Mouse (Mus musculus): ENCODE results near the gene Spta1.
A peak's percentile ranks its signal among the peaks of the same experiment; 100 is the strongest.

Spta1 gene

DNA sequence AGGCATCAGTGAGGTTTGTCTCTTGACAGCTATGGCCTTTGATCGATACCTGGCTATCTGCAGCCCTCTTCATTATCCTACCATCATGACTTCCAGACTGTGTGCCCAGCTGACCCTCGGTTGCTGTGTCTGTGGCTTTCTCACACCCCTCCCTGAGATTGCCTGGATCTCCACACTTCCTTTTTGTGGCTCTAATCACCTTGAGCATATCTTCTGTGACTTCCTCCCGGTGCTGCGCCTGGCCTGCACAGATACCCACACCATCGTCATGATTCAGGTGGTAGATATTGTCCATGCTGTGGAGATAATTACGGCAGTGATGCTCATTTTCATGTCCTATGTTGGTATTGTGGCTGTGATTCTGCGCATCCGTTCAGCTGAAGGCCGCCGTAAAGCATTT, 13.5 kb upstream of the Spta1 start:
- H3K36me3 ChIP-seq (ENCODE audit: insufficient read depth, low read length): no peaks in the 10 kb centered on the region
- H3K4me3 ChIP-seq (replicated peaks; ENCODE audit: low read length): no peak overlapping the region
- no peak for TF ChIP-seq NANOG (IDR thresholded peaks at IDR 0.05; ENCODE audit: borderline replicate concordance, low read length)
- H3K4me1 ChIP-seq (replicated peaks; ENCODE audit: low read depth, low read length): no peaks in the 10 kb centered on the region
- H3K9me3 ChIP-seq (ENCODE audit: low read length): no peaks in the 10 kb centered on the region
- no peaks in the 10 kb centered on the region for H3K27me3 ChIP-seq (ENCODE audit: insufficient read depth, low read length)

DNA sequence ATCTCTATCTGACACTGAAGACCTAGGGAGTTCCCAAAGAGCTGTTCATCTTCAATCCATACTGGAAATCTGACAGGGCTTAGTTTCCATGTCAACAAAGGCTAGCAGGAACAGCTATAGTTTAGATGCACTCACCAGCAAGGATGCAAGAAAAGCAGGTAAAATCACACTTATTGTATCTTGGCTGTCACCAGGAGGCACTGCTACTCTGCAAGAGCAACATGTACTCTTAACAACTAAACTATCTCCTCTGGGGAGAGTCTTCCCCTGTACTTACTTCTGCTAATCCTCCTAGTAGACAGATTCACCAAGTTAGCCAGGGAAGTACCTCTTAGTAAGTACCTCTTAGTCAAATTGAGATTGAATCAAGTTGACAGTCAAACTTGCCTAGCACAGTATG, 3.6 kb upstream of the Spta1 start:
- Histone ChIP-seq H3K36me3 (ENCODE audit: insufficient read depth, low read length) (no peaks in the 10 kb centered on the region), H3K27me3 (ENCODE audit: insufficient read depth, low read length) (no peaks in the 10 kb centered on the region), H3K4me1 (replicated peaks; ENCODE audit: low read depth, low read length) (peaks cover 10% of the 10 kb centered on the region), H3K4me3 (replicated peaks; ENCODE audit: low read length) (no peak overlapping the region), H3K9me3 (ENCODE audit: low read length) (no peaks in the 10 kb centered on the region)
- TF ChIP-seq CTCF (conservative IDR thresholded peaks at IDR 0.05; ENCODE audit: low read length) (peak; percentile 17; the same call in 1 of the 2 replicates), NANOG (IDR thresholded peaks at IDR 0.05; ENCODE audit: borderline replicate concordance, low read length) (no peak), POU5F1 (IDR thresholded peaks at IDR 0.05; ENCODE audit: borderline replicate concordance, low read length) (no peak)

DNA sequence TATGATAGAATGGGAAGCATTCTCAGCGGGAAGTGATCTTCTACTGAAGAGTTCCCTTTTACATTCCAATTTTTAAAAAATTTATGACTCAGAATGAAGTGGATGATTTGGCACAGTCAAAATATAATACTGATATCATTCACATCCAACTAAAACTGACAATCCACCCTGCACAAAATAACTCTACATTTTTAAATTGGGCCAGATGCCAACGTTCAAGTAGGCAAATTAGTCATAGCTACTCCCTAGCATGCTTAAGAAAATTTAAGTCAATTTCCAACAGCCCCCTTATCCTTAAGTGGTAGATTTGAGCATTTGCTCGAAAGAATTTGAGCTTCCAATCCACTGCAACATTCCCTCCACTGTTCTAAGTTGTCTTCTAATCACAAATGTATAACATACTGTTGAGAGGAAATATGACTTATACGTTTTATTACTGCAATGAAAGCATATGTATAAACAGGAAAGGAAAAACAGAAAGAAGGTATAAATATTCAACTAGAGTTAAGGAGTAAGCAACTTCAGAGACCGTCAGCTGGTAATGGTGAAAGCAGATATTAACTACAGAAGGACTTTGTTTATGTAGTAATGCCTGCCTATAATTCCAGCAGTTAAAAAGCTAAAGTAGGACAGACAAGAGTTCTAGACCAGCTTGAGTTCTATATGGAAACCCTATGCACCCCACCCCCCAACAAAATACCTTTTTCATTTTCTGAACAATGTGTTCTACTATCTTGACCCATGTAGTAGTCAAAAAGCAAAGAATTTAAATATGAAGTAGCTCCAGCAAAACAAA, 1.7 kb upstream of the Spta1 start:
- Histone ChIP-seq H3K9me3 (ENCODE audit: low read length) (no peaks in the 10 kb centered on the region), H3K4me1 (replicated peaks; ENCODE audit: low read depth, low read length) (peaks cover 10% of the 10 kb centered on the region), H3K36me3 (ENCODE audit: insufficient read depth, low read length) (no peaks in the 10 kb centered on the region), H3K27me3 (ENCODE audit: insufficient read depth, low read length) (no peaks in the 10 kb centered on the region), H3K4me3 (replicated peaks; ENCODE audit: low read length) (no peak overlapping the region)
- TF ChIP-seq POU5F1 (IDR thresholded peaks at IDR 0.05; ENCODE audit: borderline replicate concordance, low read length): no peak
- TF ChIP-seq CTCF (conservative IDR thresholded peaks at IDR 0.05; ENCODE audit: low read length): no peak
- TF ChIP-seq NANOG (IDR thresholded peaks at IDR 0.05; ENCODE audit: borderline replicate concordance, low read length): no peak

DNA sequence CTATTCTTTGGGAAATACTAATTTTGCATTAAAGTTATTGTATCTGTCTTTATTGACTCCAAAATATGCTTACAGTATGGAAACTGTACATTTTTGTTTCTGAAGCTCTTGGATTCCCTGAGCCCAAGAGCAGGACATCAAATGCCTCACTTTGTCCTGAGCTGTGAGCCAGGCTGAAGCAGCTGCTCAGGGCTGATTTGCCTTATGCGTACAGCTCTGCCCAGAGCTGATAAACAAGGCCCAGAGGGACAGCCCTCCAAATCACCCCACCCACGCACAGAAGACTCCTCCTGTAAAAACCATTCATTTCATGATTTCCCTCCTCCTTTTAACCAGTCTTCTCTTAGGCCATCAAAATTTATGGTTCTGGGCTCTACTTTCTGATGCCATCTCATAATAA, 1.0 kb upstream of the Spta1 start:
- Histone ChIP-seq H3K4me3 (replicated peaks; ENCODE audit: low read length) (no peak overlapping the region), H3K27me3 (ENCODE audit: insufficient read depth, low read length) (no peaks in the 10 kb centered on the region), H3K9me3 (ENCODE audit: low read length) (no peaks in the 10 kb centered on the region), H3K36me3 (ENCODE audit: insufficient read depth, low read length) (no peaks in the 10 kb centered on the region), H3K4me1 (replicated peaks; ENCODE audit: low read depth, low read length) (peaks cover 10% of the 10 kb centered on the region)
- TF ChIP-seq NANOG (IDR thresholded peaks at IDR 0.05; ENCODE audit: borderline replicate concordance, low read length) (no peak), POU5F1 (IDR thresholded peaks at IDR 0.05; ENCODE audit: borderline replicate concordance, low read length) (no peak), CTCF (conservative IDR thresholded peaks at IDR 0.05; ENCODE audit: low read length) (no peak)

DNA sequence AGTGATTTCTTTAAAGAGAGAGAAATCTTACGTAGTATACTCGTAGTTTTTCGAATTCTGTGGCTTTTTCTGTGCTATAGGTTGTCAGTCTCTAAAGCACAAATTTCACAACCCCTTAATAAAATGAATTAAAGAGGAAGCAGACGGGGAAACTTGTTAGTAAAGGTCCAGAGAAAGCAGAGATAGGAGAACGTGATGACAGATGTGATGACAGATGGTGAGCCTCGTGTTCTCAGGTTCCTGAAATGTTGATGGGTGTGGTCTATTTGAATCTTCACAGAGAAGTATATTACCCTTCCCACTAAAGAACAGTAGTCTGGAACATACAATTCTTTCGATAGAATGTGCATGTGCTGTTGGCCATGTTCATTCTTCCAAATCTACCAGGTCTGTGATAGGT, 32.1 kb downstream of the Spta1 start:
- Histone ChIP-seq H3K36me3 (ENCODE audit: insufficient read depth, low read length) (no peaks in the 10 kb centered on the region), H3K4me1 (replicated peaks; ENCODE audit: low read depth, low read length) (no peaks in the 10 kb centered on the region), H3K27me3 (ENCODE audit: insufficient read depth, low read length) (no peaks in the 10 kb centered on the region), H3K4me3 (replicated peaks; ENCODE audit: low read length) (no peak overlapping the region), H3K9me3 (ENCODE audit: low read length) (no peaks in the 10 kb centered on the region)
- TF ChIP-seq NANOG (IDR thresholded peaks at IDR 0.05; ENCODE audit: borderline replicate concordance, low read length): no peak
- TF ChIP-seq CTCF (conservative IDR thresholded peaks at IDR 0.05; ENCODE audit: low read length): no peak
- TF ChIP-seq POU5F1 (IDR thresholded peaks at IDR 0.05; ENCODE audit: borderline replicate concordance, low read length): no peak

DNA sequence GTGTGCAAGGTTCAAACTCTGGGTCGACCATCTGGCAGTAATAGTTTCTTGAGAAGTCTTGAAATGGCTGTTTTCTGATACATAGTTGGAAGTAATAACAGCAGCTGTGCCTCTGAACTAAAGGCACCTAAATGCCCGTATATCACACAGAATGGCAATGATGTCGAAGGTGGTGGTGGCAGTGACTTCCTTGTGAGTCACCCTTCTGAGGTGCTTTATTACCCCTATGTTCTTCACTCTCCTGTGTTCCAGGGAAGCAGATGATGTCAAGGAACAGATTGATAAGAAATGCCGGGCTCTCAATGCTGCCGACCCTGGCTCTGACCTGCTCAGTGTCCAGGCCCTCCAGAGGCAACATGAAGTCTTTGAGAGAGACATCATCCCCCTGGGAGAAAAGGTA, 39.7 kb downstream of the Spta1 start:
- TF ChIP-seq NANOG (IDR thresholded peaks at IDR 0.05; ENCODE audit: borderline replicate concordance, low read length) (no peak), CTCF (conservative IDR thresholded peaks at IDR 0.05; ENCODE audit: low read length) (no peak), POU5F1 (IDR thresholded peaks at IDR 0.05; ENCODE audit: borderline replicate concordance, low read length) (no peak)
- H3K4me3 ChIP-seq (replicated peaks; ENCODE audit: low read length): no peak overlapping the region
- no peaks in the 10 kb centered on the region for H3K9me3 ChIP-seq (ENCODE audit: low read length)
- no peaks in the 10 kb centered on the region for H3K36me3 ChIP-seq (ENCODE audit: insufficient read depth, low read length)
- no peaks in the 10 kb centered on the region for H3K4me1 ChIP-seq (replicated peaks; ENCODE audit: low read depth, low read length)
- no peaks in the 10 kb centered on the region for H3K27me3 ChIP-seq (ENCODE audit: insufficient read depth, low read length)

DNA sequence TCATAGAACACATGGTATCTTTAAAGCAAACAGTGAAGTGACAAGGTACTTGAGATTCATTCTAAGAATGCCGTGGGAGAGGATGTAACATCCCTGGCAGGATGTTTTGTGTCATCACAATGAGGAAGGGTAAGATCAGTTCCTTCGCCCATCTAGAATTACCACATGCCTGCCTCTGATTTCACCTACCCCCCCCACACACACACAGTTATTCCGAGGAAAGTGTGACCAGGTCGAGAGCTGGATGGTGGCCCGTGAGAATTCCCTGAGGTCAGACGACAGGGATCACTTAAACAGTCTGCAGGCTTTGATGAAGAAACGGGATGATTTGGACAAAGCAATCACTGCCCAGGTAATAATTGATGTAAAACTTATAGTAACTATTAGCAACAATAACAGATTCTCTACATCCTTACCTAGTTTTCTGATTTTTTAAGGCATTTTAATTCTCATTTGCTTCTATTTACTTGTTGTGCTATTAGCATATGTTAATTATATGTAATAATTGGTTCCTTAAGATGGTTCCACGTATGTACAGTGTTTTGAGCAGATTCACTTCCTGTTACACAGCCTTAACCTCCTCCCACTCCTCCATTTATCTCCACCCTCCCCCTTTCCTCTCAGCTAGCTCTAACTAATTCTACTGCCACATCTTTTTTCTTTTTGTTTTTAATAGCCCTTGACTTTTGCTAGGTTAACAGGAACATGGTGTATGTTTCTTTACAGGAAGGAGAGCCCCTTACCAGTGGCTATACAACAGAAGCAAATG, 42.9 kb downstream of the Spta1 start:
- no peaks in the 10 kb centered on the region for H3K27me3 ChIP-seq (ENCODE audit: insufficient read depth, low read length)
- TF ChIP-seq CTCF (conservative IDR thresholded peaks at IDR 0.05; ENCODE audit: low read length) (no peak), POU5F1 (IDR thresholded peaks at IDR 0.05; ENCODE audit: borderline replicate concordance, low read length) (no peak), NANOG (IDR thresholded peaks at IDR 0.05; ENCODE audit: borderline replicate concordance, low read length) (no peak)
- H3K9me3 ChIP-seq (ENCODE audit: low read length): no peaks in the 10 kb centered on the region
- no peak overlapping the region for H3K4me3 ChIP-seq (replicated peaks; ENCODE audit: low read length)
- H3K4me1 ChIP-seq (replicated peaks; ENCODE audit: low read depth, low read length): no peaks in the 10 kb centered on the region
- H3K36me3 ChIP-seq (ENCODE audit: insufficient read depth, low read length): no peaks in the 10 kb centered on the region

DNA sequence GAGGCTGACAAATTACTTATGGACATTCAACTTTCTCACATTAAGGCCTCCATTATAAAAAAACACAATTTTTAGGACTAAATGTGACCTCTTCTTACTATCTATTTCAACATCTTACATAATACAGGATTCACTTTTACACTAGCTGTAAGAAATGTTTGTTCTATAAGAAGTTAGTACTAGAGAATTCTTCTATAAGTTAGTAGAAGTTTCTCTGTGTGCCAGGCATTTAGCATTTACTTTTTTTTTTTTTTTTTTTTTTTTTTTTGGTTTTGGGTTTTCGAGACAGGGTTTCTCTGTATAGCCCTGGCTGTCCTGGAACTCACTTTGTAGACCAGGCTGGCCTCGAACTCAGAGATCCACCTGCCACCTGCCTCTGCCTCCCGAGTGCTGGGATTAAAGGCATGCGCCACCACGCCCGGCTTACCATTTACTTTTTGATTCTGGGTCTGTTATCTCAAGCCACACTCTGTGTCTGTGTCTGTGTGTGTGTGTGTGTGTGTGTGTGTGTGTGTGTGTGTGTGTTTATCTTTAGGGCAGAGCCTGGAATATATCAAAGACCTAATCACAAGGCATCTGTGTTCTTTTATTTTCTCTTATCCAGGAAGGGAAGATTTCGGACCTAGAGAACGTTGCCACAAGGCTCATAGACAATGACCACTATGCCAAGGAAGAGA, 44.1 kb downstream of the Spta1 start:
- Histone ChIP-seq H3K9me3 (ENCODE audit: low read length) (no peaks in the 10 kb centered on the region), H3K4me3 (replicated peaks; ENCODE audit: low read length) (no peak overlapping the region), H3K4me1 (replicated peaks; ENCODE audit: low read depth, low read length) (no peaks in the 10 kb centered on the region), H3K27me3 (ENCODE audit: insufficient read depth, low read length) (no peaks in the 10 kb centered on the region), H3K36me3 (ENCODE audit: insufficient read depth, low read length) (no peaks in the 10 kb centered on the region)
- TF ChIP-seq POU5F1 (IDR thresholded peaks at IDR 0.05; ENCODE audit: borderline replicate concordance, low read length) (no peak), CTCF (conservative IDR thresholded peaks at IDR 0.05; ENCODE audit: low read length) (no peak), NANOG (IDR thresholded peaks at IDR 0.05; ENCODE audit: borderline replicate concordance, low read length) (no peak)
